Mouse (Mus musculus): ENCODE measurements at regions not wholly inside any gene's neighbourhood (a gene's known extent, or its start where the extent isn't known, plus 50 kb on each side); places are given as distances from the start of the nearest gene placed in this dataset.

DNA sequence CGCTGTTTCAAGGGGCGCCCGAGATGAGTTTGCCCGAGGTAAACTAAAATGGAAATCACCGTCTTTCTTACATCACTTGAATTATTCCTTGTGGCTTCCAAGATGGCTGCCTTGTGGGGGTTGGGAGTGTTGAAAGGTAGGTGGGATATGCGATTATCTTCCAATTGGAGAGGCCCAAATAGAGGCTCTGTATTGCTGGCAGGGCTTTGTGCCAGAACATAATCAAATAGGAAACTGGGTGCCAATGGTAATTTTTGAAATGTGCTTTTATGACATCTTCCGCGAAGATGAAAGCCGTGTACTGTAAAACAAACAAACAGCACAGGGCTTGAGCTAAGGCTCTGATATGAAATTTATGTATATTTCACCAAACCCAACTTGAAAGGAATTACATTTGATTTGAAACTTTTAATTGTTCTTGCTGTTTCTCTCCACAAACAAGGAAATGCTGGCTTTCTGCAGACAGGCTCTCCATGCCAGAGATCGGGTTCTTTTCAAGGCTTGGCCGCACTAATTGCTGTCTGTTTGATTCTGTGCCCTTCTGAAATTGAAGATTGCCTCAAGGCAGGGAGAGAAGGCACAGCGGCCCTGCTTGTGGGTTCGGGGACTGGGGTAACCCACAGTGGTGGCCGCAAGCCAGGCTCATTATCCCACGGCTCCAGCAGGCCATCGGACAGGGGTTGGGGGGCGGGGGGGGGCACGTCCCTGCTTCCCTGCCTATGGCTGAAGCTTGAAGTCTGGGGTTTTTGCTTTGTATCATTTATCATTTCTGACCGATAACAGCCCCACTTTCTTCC, 108.6 kb upstream of the Rpl34 start:
- TF ChIP-seq CTCF (IDR thresholded peaks at IDR 0.05; ENCODE audit: low read depth, low read length), result no peak
- TF ChIP-seq POLR2A (IDR thresholded peaks at IDR 0.05; ENCODE audit: borderline replicate concordance, low read depth, low read length), result no peak
